Mouse (Mus musculus) MEL (cell line): ENCODE data around the gene ccdc198. TPM values are rescaled to one million over a fixed set of nuclear protein-coding genes. Genes with fewer than 3 reads are reported as not detected.

Experiments used
- DNase-seq: peaks from one replicate; pipeline ENCODE4 v3.0.0; 2011; ENCODE audit warnings: low read depth, low spot score
- H3K27ac ChIP-seq: 2 replicates; pipeline ENCODE4 v1.5.1; 2012; ENCODE audit warnings: low read depth, mild to moderate bottlenecking, control low read depth, low read length, moderate library complexity; ENCODE audit not compliant: control insufficient read depth
- H3K27me3 ChIP-seq, 2 experiments: fragments of 150-350 bp in 1 of 2; sonication (generic) in 1 of 2; 2 replicates each; pipeline ENCODE4 v1.6.1; 2012; ENCODE audit warnings: low read length in 2 of 2, mild to moderate bottlenecking in 2 of 2, improper control_type of control experiment in 1 of 2, moderate library complexity in 1 of 2; ENCODE audit not compliant: insufficient read depth in 2 of 2, control insufficient read depth in 1 of 2
- H3K36me3 ChIP-seq, 2 experiments: 2 replicates each; pipeline ENCODE4 v1.6.1; 2012 to 2014; ENCODE audit warnings: low read length in 2 of 2, improper control_type of control experiment in 1 of 2, inconsistent platforms in 1 of 2, mild to moderate bottlenecking in 1 of 2; ENCODE audit not compliant: insufficient read depth in 2 of 2, control insufficient read depth in 1 of 2
- H3K4me1 ChIP-seq, 2 experiments: fragments of 150-350 bp in 1 of 2; sonication (generic) in 1 of 2; 2 replicates each; pipeline ENCODE4 v1.6.1; 2012; ENCODE audit warnings: low read length in 2 of 2, improper control_type of control experiment in 1 of 2, mild to moderate bottlenecking in 1 of 2; ENCODE audit not compliant: insufficient read depth in 2 of 2, control insufficient read depth in 1 of 2
- H3K4me3 ChIP-seq, 2 experiments: fragments of 150-350 bp in 1 of 2; sonication (generic) in 1 of 2; 2 replicates each; pipeline ENCODE4 v1.5.1; 2012; ENCODE audit warnings: low read depth in 2 of 2, low read length in 2 of 2, mild to moderate bottlenecking in 2 of 2, moderate library complexity in 2 of 2, control low read depth in 1 of 2, improper control_type of control experiment in 1 of 2; ENCODE audit not compliant: control insufficient read depth in 1 of 2, insufficient read depth in 1 of 2
- H3K79me2 ChIP-seq: 2 replicates; pipeline ENCODE4 v1.6.1; 2012; ENCODE audit warnings: mild to moderate bottlenecking, low read length, moderate library complexity; ENCODE audit not compliant: control insufficient read depth, poor library complexity, insufficient read depth
- H3K9ac ChIP-seq: 2 replicates; pipeline ENCODE4 v1.6.1; 2012; ENCODE audit warnings: low read depth, mild to moderate bottlenecking, control low read depth, low read length, moderate library complexity; ENCODE audit not compliant: control insufficient read depth, poor library complexity, severe bottlenecking
- H3K9me3 ChIP-seq: fragments of 150-350 bp; sonication (generic); replicated peaks from 2 replicates; pipeline ENCODE4 v1.6.1; 2012; ENCODE audit warnings: mild to moderate bottlenecking, low read length, improper control_type of control experiment, moderate library complexity; ENCODE audit not compliant: insufficient read depth
- CHD2 ChIP-seq: IDR thresholded peaks from 2 replicates; pipeline ENCODE4 v1.6.1; 2011; ENCODE audit warnings: low read length, improper control_type of control experiment
- E2F4 ChIP-seq: IDR thresholded peaks from 2 replicates; pipeline ENCODE4 v1.6.1; 2011; ENCODE audit warnings: low read depth, low read length, improper control_type of control experiment, borderline replicate concordance
- ELF1 ChIP-seq: IDR thresholded peaks from 2 replicates; pipeline ENCODE4 v1.6.1; 2014; ENCODE audit warnings: low read depth, mild to moderate bottlenecking, inconsistent platforms, low read length, improper control_type of control experiment, moderate library complexity
- EP300 ChIP-seq, 2 experiments: IDR thresholded peaks; 2 replicates each; pipeline ENCODE4 v1.6.1; 2011; ENCODE audit warnings: improper control_type of control experiment in 2 of 2, low read length in 2 of 2, low read depth in 1 of 2, mild to moderate bottlenecking in 1 of 2
- ETS1 ChIP-seq: IDR thresholded peaks from 2 replicates; pipeline ENCODE4 v1.6.1; 2012; ENCODE audit warnings: low read depth, mild to moderate bottlenecking, inconsistent platforms, low read length, improper control_type of control experiment, moderate library complexity
- GATA1 ChIP-seq: IDR thresholded peaks from 2 replicates; pipeline ENCODE4 v1.6.1; 2011; ENCODE audit warnings: low read depth, low read length, improper control_type of control experiment
- HCFC1 ChIP-seq: IDR thresholded peaks from 2 replicates; pipeline ENCODE4 v1.6.1; 2012; ENCODE audit warnings: low read depth, mild to moderate bottlenecking, inconsistent platforms, low read length, improper control_type of control experiment, moderate library complexity
- KAT2A ChIP-seq: conservative IDR thresholded peaks from 2 replicates; pipeline ENCODE4 v1.6.1; 2012; ENCODE audit warnings: low read depth, low read length, improper control_type of control experiment, inconsistent platforms
- MAFK ChIP-seq: IDR thresholded peaks from 2 replicates; pipeline ENCODE4 v1.6.1; 2011; ENCODE audit warnings: low read depth, mild to moderate bottlenecking, low read length, improper control_type of control experiment, borderline replicate concordance
- MAX ChIP-seq: IDR thresholded peaks from 2 replicates; pipeline ENCODE4 v1.6.1; 2011; ENCODE audit warnings: low read length, improper control_type of control experiment
- MAZ ChIP-seq: IDR thresholded peaks from 2 replicates; pipeline ENCODE4 v1.6.1; 2012; ENCODE audit warnings: low read depth, mild to moderate bottlenecking, inconsistent platforms, low read length, improper control_type of control experiment
- MEF2A ChIP-seq: IDR thresholded peaks from 2 replicates; pipeline ENCODE4 v1.6.1; 2014; ENCODE audit warnings: low read depth, mild to moderate bottlenecking, inconsistent platforms, low read length, improper control_type of control experiment; ENCODE audit not compliant: poor library complexity, insufficient replicate concordance, severe bottlenecking; ENCODE audit errors: extremely low read depth
- MXI1 ChIP-seq: IDR thresholded peaks from 2 replicates; pipeline ENCODE4 v1.6.1; 2011; ENCODE audit warnings: mild to moderate bottlenecking, low read depth, low read length, improper control_type of control experiment
- NRF1 ChIP-seq: IDR thresholded peaks from 2 replicates; pipeline ENCODE4 v1.6.1; 2014; ENCODE audit warnings: low read depth, mild to moderate bottlenecking, inconsistent platforms, low read length, improper control_type of control experiment, moderate library complexity; ENCODE audit not compliant: poor library complexity, insufficient read depth, severe bottlenecking
- POLR2A ChIP-seq, 2 experiments: IDR thresholded peaks; 2 replicates each; pipeline ENCODE4 v1.6.1; 2011 to 2012; ENCODE audit warnings: low read length in 2 of 2, mild to moderate bottlenecking in 2 of 2, control low read depth in 1 of 2, improper control_type of control experiment in 1 of 2, low read depth in 1 of 2, moderate library complexity in 1 of 2; ENCODE audit not compliant: control insufficient read depth in 1 of 2, insufficient read depth in 1 of 2, poor library complexity in 1 of 2
- POLR2AphosphoS2 ChIP-seq: IDR thresholded peaks from 2 replicates; pipeline ENCODE4 v1.6.1; 2011; ENCODE audit warnings: low read length, improper control_type of control experiment
- RAD21 ChIP-seq: IDR thresholded peaks from 2 replicates; pipeline ENCODE4 v1.6.1; 2011; ENCODE audit warnings: mild to moderate bottlenecking, low read depth, low read length, improper control_type of control experiment
- RCOR1 ChIP-seq: IDR thresholded peaks from 2 replicates; pipeline ENCODE4 v1.6.1; 2012; ENCODE audit warnings: low read depth, mild to moderate bottlenecking, inconsistent platforms, low read length, improper control_type of control experiment
- SIN3A ChIP-seq: IDR thresholded peaks from 2 replicates; pipeline ENCODE4 v1.6.1; 2012; ENCODE audit warnings: low read length, improper control_type of control experiment, inconsistent platforms
- SMC3 ChIP-seq: IDR thresholded peaks from 2 replicates; pipeline ENCODE4 v1.6.1; 2011; ENCODE audit warnings: low read depth, low read length, improper control_type of control experiment
- TAL1 ChIP-seq: IDR thresholded peaks from 2 replicates; pipeline ENCODE4 v1.6.1; 2012; ENCODE audit warnings: mild to moderate bottlenecking, inconsistent platforms, low read length, moderate library complexity, mixed read lengths
- TBP ChIP-seq: IDR thresholded peaks from 2 replicates; pipeline ENCODE4 v1.8.0; 2011; ENCODE audit warnings: low read depth, low read length, improper control_type of control experiment
- USF2 ChIP-seq, 2 experiments: IDR thresholded peaks; 2 replicates each; pipeline ENCODE4 v1.6.1; 2011 to 2012; ENCODE audit warnings: improper control_type of control experiment in 2 of 2, low read length in 2 of 2, borderline replicate concordance in 1 of 2, inconsistent platforms in 1 of 2, low read depth in 1 of 2, mild to moderate bottlenecking in 1 of 2; ENCODE audit not compliant: insufficient read depth in 1 of 2
- ZKSCAN1 ChIP-seq: IDR thresholded peaks from 2 replicates; pipeline ENCODE4 v1.6.1; 2012; ENCODE audit warnings: low read depth, mild to moderate bottlenecking, inconsistent platforms, low read length, improper control_type of control experiment, moderate library complexity
- ZMIZ1 ChIP-seq: IDR thresholded peaks from 2 replicates; pipeline ENCODE4 v1.6.1; 2012; ENCODE audit warnings: low read depth, mild to moderate bottlenecking, inconsistent platforms, low read length, improper control_type of control experiment, moderate library complexity
- ZNF384 ChIP-seq: IDR thresholded peaks from 2 replicates; pipeline ENCODE4 v1.6.1; 2012; ENCODE audit warnings: low read depth, mild to moderate bottlenecking, inconsistent platforms, low read length, improper control_type of control experiment
- polyA plus RNA-seq, 2 experiments: library from polyadenylated mRNA; stranded (reverse) in 1 of 2; unstranded in 1 of 2; fragments of >175 nt in 1 of 2; fragments of >200 nt in 1 of 2; gene quantifications; 2 replicates each; pipeline versions ENCODE4 v1.2.1 to v1.2.4; 2012; ENCODE audit warnings: low replicate concordance in 2 of 2, low read depth in 1 of 2; ENCODE audit not compliant: insufficient read length in 2 of 2, insufficient read depth in 1 of 2, missing spikeins in 1 of 2
- total RNA-seq: library from RNA; depleted of rRNA; stranded (reverse); fragments of 300-350 nt; gene quantifications from 2 replicates; pipeline ENCODE4 v1.2.3, GENCODE M21; 2012

Gene ccdc198
- total and polyA plus RNA-seq, 3 experiments, result not detected

GRCm38 (mm10) chr14:49171867-49172581 is 73.2 kb downstream of the ccdc198 start, which contains the start of gene Naa30 (continued):
- TF ChIP-seq TAL1 (no peak), POLR2A (IDR thresholded peaks at IDR 0.05; ENCODE audit: control insufficient read depth in 1 of 2, insufficient read depth in 1 of 2, low read depth in 1 of 2, low read length in 2 of 2, poor library complexity in 1 of 2) (peak; percentile 69 to 88; a peak in 3 of 4 replicates), MAZ (peak; percentile 66; the same call in 1 of the 2 replicates), ETS1 (peak; percentile 39; the same call in 1 of the 2 replicates), HCFC1 (peak; percentile 86), ZMIZ1 (peak; percentile 70), MAFK (no peak), TBP (0 out of 2 replicates have a peak, but pooled peaks have one; percentile 41), SMC3 (no peak), POLR2AphosphoS2 (peak; percentile 37; the same call in 1 of the 2 replicates), SIN3A (peak; percentile 66), MAX (peak; percentile 60)

GRCm38 (mm10) chr14:49171286-49171685 is 74.0 kb downstream of the ccdc198 start:
- no peak for DNase-seq
- H3K79me2 ChIP-seq, result peaks cover 28% of the 10 kb centered on the region
- peaks cover 7 to 24% of the 10 kb centered on the region in 2 experiments for H3K36me3 ChIP-seq
- no peaks in the 10 kb centered on the region for H3K9me3 ChIP-seq
- H3K27me3 ChIP-seq, result no peaks in the 10 kb centered on the region
- peaks cover 12 to 14% of the 10 kb centered on the region in 2 experiments for H3K4me1 ChIP-seq
- TF ChIP-seq ZKSCAN1 (no peak), CHD2 (no peak), MEF2A (no peak), E2F4 (no peak), KAT2A (no peak), ELF1 (no peak), NRF1 (no peak), SIN3A (no peak), MAFK (no peak), RCOR1 (no peak), ZNF384 (no peak; the same call in 1 of the 2 replicates), RAD21 (no peak), MXI1 (no peak), GATA1 (0 out of 2 replicates have a peak, but pooled peaks have one; percentile 25), USF2 (IDR thresholded peaks at IDR 0.05; ENCODE audit: borderline replicate concordance in 1 of 2, insufficient read depth in 1 of 2, low read depth in 1 of 2, low read length in 2 of 2) (no peak), EP300 (IDR thresholded peaks at IDR 0.05; ENCODE audit: low read depth in 1 of 2, low read length in 2 of 2) (no peak), ETS1 (peak; percentile 32; the same call in 1 of the 2 replicates)
- H3K4me3 ChIP-seq, result peak overlapping the region; percentile 58 to 71
- H3K27ac ChIP-seq, result no peak overlapping the region
- peak overlapping the region; percentile 61 for H3K9ac ChIP-seq
